Mouse (Mus musculus) cerebellum, postnatal 10 days (tissue): ENCODE measurements around the gene Id2.

Experiments used
- DNase-seq, 2 experiments: peaks; one replicate each; pipeline ENCODE4 v3.0.0; 2021; ENCODE audit warnings: mixed read lengths in 2 of 2

Id2 gene

DNA sequence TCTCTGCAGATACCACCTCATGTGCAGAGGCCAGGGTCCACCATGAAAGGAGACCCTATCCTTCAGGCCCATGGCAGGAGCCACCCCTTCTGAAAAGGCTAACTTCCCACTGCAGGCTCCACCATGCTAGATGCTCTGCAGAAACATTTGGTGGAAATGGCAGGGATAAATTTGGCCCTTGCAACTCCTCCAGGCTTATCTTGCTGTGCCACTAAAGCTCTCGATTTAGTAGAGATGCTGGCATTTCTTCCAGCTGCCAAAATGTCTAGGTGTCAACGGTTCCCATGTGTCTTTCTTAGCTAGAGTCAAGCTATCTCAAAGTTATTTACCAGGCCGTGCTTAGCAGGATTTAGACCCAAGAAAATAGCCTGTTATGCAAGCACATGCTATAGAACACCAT, 22.6 kb downstream of the Id2 start:
- no peak for DNase-seq

DNA sequence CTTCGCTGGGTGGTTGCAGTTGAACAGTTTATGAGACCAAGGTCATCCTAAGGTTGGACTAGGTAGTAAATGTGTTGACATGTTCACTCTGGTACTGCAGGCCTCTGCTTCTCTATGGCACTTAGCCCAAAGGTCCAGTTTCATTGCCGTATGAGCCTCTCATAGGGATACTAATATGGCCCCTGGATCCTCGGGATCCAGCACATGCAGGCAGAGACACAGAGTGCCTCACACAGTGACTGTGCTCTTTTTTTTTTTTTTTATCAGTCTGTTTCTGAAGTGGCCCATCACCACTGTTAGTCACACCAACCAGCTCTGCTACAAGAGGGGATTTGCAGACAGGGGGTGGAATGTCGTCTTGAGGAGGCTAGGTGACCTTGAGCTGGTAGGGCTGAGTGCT, 23.6 kb downstream of the Id2 start:
- no peak for DNase-seq

DNA sequence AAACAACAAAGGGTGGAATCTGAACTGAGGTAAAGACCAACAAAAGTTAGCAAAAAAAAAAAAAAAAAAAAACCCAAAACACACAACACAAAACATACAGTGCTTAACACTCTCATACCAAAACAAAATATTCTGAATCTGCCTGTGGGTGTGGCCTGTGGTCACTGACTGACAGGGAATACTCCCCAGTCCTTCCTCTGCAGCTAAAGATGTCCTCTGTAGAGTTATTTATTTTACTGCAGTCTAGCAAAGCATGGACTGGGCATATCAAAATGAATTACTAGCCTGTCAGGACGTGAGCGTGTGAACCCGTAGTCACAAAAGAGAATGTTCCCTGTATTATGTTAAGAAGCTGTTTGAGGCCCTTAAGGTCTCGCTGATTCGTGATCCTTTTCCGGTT, 34.7 kb downstream of the Id2 start:
- DNase-seq = no peak

DNA sequence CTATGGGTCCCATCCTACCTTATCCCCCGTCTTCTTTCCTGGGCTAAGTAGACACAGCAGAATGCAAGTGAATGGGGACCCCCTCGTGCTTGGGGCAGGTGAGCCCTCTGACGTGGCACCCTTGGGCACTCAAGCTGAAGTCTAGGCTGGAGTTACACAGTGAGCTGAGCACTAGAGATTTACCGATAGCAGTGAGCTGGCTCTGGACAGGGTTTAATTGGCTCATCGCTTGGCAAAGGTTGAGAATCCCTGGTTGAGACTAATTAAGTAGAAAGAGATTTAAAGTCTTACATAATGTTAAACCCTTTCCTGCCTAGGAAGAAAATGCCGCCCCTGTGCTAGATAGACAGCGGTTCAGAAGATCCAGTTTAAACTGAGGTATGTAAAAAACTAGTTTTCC, 36.0 kb downstream of the Id2 start:
- DNase-seq = peak; percentile 15 to 16

DNA sequence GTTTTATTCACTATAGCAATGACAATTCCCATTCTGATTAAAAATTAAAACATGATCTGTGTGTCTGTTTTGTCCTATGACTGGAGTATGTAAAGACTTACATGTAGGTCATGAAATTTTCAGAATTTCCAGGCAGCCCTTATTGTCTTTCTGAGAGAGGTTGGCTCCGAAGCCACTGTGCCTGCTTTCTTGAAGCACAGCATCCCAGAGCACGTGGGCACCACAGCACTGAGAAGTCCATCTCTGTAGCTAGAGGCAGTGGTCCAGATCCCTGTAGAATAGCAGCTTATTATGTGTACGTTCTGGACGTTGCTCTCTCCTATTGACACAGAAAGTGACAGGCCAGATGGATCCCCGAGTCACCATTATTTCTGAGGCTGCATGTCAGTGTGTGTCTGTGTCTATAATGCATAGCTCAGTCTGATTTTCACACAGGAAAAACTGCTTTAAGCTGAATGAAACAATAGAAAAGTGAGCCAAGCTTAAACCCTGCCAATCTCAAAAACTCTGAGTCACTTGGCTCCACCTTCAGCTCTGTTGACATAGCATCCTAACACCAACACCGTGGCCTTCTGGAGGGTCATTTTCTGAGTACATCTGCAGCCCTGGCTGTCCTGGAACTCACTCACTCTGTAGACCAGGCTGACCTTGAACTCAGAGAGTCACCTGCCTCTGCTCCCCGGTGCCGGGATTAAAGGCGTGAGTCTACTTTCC, 37.3 kb downstream of the Id2 start:
- no peak for DNase-seq

DNA sequence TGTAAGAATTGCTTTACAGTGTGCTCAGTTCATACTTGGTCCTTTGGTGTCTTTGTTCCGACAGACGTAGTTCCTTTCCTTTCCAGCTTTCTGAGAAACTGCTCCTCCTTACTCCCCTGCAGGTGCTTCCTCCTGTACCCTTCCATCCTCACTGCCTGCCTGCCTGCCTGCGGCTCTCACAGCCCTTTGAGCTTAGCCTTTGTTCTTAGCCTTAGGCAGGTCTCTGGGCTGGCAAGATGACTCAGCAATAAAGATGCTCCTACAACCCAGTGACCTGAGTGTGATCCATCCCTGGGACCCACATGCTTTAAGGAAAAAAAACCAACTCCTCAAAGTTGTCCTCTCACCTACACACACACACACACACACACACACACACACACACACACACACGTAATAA, 42.0 kb downstream of the Id2 start:
- DNase-seq = no peak

DNA sequence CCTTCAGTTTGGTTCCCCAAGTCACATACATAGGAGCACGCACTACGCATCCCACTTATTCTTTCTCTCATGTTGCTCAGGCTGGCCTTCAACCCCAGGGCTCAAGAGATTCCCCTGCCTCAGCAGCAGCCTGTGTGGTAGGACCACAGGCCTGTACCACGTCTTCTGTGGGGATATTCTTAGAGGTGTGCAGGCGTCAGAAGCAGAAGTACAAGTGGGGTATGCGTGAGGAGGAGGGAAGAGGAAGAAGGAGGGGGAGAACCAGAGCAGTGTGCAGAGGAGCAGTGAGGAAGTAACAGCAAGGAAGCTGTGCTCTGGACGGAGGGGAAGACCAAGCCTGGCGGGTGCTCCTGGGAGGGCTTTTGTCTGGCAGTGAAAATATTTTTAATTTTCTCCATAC, 42.4 kb downstream of the Id2 start:
- DNase-seq = no peak

DNA sequence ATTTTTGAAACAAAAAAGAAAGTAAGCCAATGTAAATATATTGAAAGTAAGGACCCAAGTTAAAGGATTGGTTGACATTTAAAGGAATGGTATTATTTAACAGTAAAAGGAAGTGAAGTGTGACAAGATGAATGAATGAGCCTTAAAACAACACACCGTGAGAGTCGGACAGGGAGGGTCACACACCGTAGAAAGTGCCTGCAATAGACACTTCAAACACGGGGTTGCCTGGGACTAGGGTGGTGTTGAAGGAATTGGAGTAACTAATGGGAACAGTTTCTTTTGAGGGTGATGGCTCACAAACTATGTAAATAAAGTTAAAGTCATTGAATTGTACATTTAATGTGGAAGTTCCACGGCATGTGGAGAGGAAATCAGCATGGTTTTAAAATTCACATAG, 47.7 kb downstream of the Id2 start:
- DNase-seq = no peak

DNA sequence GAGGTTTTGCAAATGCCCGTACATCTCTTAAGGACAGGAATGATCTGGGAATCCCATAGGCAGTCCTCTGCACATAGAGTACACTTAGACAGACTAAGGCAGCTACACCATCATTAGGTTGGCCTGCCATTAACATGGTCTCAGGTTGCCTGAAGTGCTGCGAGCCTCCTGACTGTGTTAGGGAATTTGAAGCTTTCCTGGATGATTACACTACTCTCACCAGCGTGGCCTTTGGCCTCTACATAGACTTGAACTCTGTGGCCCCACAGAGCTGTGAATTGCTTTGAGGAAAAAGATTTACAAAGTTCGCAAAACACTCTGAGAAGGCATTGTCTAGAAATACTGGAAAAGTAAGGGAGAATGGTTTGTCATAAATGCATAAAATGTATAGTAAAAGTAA, 52.4 kb downstream of the Id2 start:
- no peak for DNase-seq

DNA sequence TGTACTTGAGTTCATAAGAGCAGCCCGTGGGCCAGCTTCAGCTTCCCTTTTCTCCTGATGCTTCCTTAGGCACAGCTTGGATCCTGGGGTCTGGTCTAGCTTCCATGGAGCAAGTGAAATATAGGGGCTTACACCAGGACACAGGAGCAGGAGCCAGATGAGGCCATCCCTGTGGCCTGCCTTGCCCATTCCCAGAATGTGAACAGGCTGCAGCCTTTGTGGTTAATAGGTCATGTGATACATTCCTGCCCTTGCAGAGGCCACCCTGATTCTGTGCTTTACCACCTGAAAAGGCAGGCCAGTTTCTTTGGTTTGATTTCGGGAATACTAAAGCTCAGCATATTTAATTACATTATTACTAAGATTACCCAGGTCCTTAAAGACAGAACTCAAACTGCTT, 52.9 kb downstream of the Id2 start:
- DNase-seq = no peak
